Mouse (Mus musculus) C2C12 (cell line): ENCODE results near the gene Map1s. TPM values are rescaled to one million over a fixed set of nuclear protein-coding genes. Genes with fewer than 3 reads are reported as not detected.

Experiments
- H3K27me3 ChIP-seq: one replicate; pipeline ENCODE4 v1.6.1; 2011; ENCODE audit not compliant: control insufficient read depth, insufficient read depth, insufficient read length
- H3K36me3 ChIP-seq: one replicate; pipeline ENCODE4 v1.6.1; 2011; ENCODE audit not compliant: control insufficient read depth, insufficient read depth
- H3K4me3 ChIP-seq: one replicate; pipeline ENCODE4 v1.5.1; 2011; ENCODE audit warnings: mild to moderate bottlenecking, control low read depth; ENCODE audit not compliant: poor library complexity, insufficient read depth, severe bottlenecking
- H3K79me2 ChIP-seq: one replicate; pipeline ENCODE4 v1.6.1; 2011; ENCODE audit not compliant: control insufficient read depth, insufficient read depth
- H3K79me3 ChIP-seq: one replicate; pipeline ENCODE4 v1.6.1; 2011; ENCODE audit warnings: low read depth, control low read depth
- H3ac ChIP-seq: one replicate; pipeline ENCODE3; 2011; ENCODE audit warnings: low read depth; ENCODE audit not compliant: control insufficient read depth, insufficient read length
- CEBPB ChIP-seq: IDR thresholded peaks from one replicate; pipeline ENCODE4 v1.6.1; 2011; ENCODE audit warnings: low read depth, mild to moderate bottlenecking, control low read depth, moderate library complexity
- CTCF ChIP-seq: IDR thresholded peaks from one replicate; pipeline ENCODE4 v1.5.1; 2011; ENCODE audit not compliant: control insufficient read depth, insufficient read depth, insufficient read length
- FOSL1 ChIP-seq: IDR thresholded peaks from one replicate; pipeline ENCODE4 v1.8.0; 2011; ENCODE audit warnings: mild to moderate bottlenecking, low read length; ENCODE audit not compliant: poor library complexity, insufficient read depth, severe bottlenecking
- MAX ChIP-seq: IDR thresholded peaks from one replicate; pipeline ENCODE4 v1.6.1; 2011; ENCODE audit warnings: mild to moderate bottlenecking, control low read depth
- MYOD1 ChIP-seq: IDR thresholded peaks from one replicate; pipeline ENCODE4 v1.6.1; 2011; ENCODE audit warnings: low read depth; ENCODE audit not compliant: control insufficient read depth, insufficient read length
- MYOG ChIP-seq: IDR thresholded peaks from one replicate; pipeline ENCODE4 v1.6.1; 2011; ENCODE audit not compliant: control insufficient read depth, insufficient read length; ENCODE audit errors: extremely low read depth
- USF1 ChIP-seq: IDR thresholded peaks from one replicate; pipeline ENCODE4 v1.6.1; 2011; ENCODE audit warnings: low read depth, mild to moderate bottlenecking, control low read depth, moderate library complexity
- polyA plus RNA-seq: library from polyadenylated mRNA; unstranded; fragments of >200 nt; fragmentation: generic; extraction: Trizol; gene quantifications from one replicate; pipeline ENCODE4 v1.2.1, GENCODE M21; 2012; ENCODE audit warnings: missing spikeins

Map1s gene
- polyA plus RNA-seq, 1 experiment: 59.7 TPM

DNA sequence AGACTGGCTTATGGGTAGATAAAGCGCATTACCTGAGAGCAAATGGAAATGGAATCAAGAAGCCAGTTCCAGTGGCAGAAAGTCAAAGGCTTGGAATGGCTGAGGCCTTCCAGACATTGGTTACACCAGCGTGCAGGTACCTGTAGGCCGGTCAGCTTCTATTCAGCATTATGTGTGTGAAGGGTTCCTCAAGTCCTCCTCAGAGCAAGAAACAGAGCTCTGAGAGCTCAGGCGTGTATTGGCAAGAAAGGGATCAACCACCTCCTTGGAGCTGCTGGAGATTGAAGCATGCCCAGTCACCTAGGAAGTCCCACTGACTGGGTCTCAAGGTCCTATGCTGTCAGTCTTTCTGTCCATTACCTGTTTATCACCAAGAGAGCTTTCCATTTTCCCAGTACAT lies 20.0 kb downstream of the Map1s start:
- no peak overlapping the region for H3ac ChIP-seq
- TF ChIP-seq CEBPB (no peak), USF1 (no peak), MYOD1 (no peak), MYOG (no peak), MAX (no peak), FOSL1 (no peak)
- no peaks in the 10 kb centered on the region for H3K27me3 ChIP-seq
- no peaks in the 10 kb centered on the region for H3K36me3 ChIP-seq
- H3K4me3 ChIP-seq: no peak overlapping the region
- H3K79me2 ChIP-seq: no peaks in the 10 kb centered on the region
- H3K79me3 ChIP-seq: no peaks in the 10 kb centered on the region

DNA sequence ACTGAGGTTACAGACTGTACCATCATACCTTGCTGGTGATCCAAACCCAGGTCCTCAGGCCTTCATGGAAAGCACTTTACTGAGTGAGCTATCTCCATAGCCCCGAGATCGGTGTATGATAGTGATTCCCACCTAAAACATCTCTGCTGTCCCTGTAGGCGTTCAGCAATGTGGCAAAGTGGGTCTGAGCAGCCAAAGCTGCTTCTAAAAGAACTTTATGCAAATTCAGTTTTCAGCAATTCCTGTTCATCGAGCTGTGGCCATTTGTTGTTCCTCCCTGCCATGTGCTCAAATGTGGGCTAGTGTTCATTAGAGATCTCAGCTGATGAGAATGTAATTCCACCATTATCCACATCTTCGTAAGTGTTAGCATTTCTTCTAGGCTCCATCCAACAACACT lies 20.7 kb downstream of the Map1s start:
- no peak overlapping the region for H3ac ChIP-seq

DNA sequence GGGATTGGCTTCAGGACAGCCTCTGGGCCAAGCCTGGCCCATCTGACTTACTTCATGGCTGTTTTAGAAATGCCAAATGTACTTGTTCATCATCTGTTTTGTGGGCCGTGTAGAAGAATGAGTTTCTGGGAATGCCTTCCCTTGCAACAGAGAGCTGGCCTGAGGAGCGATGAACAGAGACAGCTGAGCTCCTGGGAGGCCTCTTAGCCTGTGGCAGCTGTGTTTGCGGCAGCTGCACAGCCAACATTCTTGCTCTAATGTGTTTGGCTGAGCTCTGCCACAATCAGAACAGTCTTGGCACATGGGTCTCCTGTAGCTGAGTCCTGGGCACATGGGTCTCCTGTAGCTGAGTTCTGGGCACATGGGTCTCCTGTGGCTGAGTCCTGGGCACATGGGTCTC lies 22.4 kb downstream of the Map1s start:
- no peaks in the 10 kb centered on the region for H3K79me3 ChIP-seq
- no peak overlapping the region for H3K4me3 ChIP-seq
- no peaks in the 10 kb centered on the region for H3K36me3 ChIP-seq
- H3ac ChIP-seq: no peak overlapping the region
- TF ChIP-seq MYOG (no peak), FOSL1 (no peak), USF1 (no peak), MYOD1 (peak; percentile 53), MAX (no peak), CEBPB (no peak), CTCF (no peak)
- H3K27me3 ChIP-seq: no peaks in the 10 kb centered on the region
- H3K79me2 ChIP-seq: no peaks in the 10 kb centered on the region

More for the DNA sequence above, 20.7 kb downstream of the Map1s start:
- TF ChIP-seq MYOD1 (no peak), FOSL1 (no peak), USF1 (no peak), CEBPB (no peak), MAX (no peak), CTCF (no peak), MYOG (no peak)
- H3K4me3 ChIP-seq: no peak overlapping the region
- no peaks in the 10 kb centered on the region for H3K27me3 ChIP-seq
- no peaks in the 10 kb centered on the region for H3K36me3 ChIP-seq
- H3K79me2 ChIP-seq: no peaks in the 10 kb centered on the region
- H3K79me3 ChIP-seq: no peaks in the 10 kb centered on the region

DNA sequence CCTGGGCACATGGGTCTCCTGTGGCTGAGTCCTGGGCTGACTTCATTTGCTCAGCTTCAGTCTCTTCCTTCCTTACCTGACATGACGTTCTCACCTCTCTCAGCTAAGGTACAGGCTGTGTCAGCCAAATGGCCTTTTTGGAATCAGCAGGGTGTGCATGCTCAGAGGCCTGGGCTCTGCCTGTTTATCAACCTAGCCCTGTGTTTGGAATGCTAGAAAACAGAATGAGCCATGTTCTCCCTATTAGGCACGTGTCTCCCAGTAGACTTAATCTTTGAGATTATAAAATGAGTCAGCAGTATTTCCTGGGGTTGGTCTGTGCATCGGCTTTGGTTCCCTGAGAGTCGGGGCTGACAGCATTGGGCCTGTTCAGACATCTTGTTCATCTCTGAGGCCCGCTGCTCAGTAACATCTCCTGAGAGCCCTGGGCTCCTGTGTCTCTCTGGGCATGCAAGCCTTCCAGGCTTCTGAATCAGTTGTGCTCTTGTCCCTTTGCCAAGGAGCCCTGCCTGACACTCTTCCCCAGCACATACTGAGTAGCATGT lies 23.1 kb downstream of the Map1s start:
- Histone ChIP-seq H3K79me3 (no peaks in the 10 kb centered on the region), H3K4me3 (no peak overlapping the region), H3ac (no peak overlapping the region), H3K27me3 (no peaks in the 10 kb centered on the region), H3K36me3 (no peaks in the 10 kb centered on the region), H3K79me2 (no peaks in the 10 kb centered on the region)
- TF ChIP-seq CEBPB (no peak), CTCF (no peak), FOSL1 (no peak)

DNA sequence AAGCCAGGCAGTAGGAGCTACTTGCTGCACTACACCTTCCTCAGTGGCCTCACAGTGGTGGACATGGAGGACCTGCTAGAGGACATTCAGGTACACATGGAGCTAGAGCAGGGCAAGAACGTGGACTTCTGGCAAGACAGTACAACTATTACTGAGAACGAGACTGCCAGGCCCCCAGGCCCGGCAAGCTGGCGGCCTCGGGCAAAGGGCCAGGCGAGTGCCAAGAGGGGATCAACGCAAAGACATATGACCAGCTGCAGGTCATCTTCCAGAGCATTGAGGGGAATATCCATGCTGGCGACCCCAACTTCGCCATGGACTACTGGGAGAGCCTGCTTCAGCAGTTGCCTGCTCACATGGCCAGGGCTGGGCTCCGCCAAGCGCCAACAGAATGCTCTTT lies 26.0 kb downstream of the Map1s start:
- Histone ChIP-seq H3K36me3 (no peaks in the 10 kb centered on the region), H3K79me2 (no peaks in the 10 kb centered on the region), H3K27me3 (peaks cover 25% of the 10 kb centered on the region), H3ac (no peak overlapping the region), H3K79me3 (no peaks in the 10 kb centered on the region), H3K4me3 (no peak overlapping the region)
- TF ChIP-seq MAX (no peak), CTCF (no peak), USF1 (no peak), FOSL1 (no peak), MYOD1 (no peak), CEBPB (no peak), MYOG (no peak)

DNA sequence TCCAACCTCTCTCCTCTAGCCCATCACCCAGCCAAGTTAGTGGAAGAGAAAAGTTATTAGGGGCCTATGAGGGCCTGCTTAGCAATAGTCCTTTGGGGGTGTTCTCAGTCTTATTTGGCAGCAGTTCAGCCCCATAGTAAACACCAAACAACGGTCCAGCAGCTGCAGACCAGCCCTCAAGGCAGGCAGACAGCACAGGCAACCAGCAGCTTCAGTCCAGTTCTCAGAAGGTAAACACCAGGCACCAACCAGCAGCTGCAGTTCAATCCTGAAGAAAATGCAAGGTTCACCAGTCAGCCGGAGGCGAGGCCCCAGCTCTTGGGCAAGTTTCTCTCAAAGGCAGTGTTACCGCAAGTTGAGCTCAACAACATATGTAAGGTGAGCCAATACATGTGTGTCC lies 27.3 kb downstream of the Map1s start:
- H3K79me3 ChIP-seq: no peaks in the 10 kb centered on the region
- H3K27me3 ChIP-seq: peaks cover 26% of the 10 kb centered on the region
- H3K79me2 ChIP-seq: no peaks in the 10 kb centered on the region
- H3ac ChIP-seq: no peak overlapping the region
- no peaks in the 10 kb centered on the region for H3K36me3 ChIP-seq
- no peak overlapping the region for H3K4me3 ChIP-seq
- TF ChIP-seq FOSL1 (no peak), MYOG (no peak), USF1 (no peak), MYOD1 (no peak), MAX (no peak), CEBPB (no peak), CTCF (no peak)
